Mouse (Mus musculus) megakaryocyte, adult 5-6 weeks (primary cell): ENCODE measurements around the gene Dnajc9. TPM values are rescaled to one million over a fixed set of nuclear protein-coding genes. Genes with fewer than 3 reads are reported as not detected.
A peak's percentile ranks its signal among the peaks of the same experiment; 100 is the strongest.

ENCODE experiments used
- ATAC-seq: 2 replicates; pipeline ENCODE4 v1.8.0; 2016; ENCODE audit warnings: mild to moderate bottlenecking, inconsistent platforms; ENCODE audit not compliant: poor library complexity, severe bottlenecking
- total RNA-seq, 2 experiments: library from RNA; stranded (forward) in 1 of 2; stranded (reverse) in 1 of 2; fragments of 153-499, 151-499 nt in 1 of 2; fragments of 221-1000, 200-1000 nt in 1 of 2; gene quantifications; 2 replicates each; pipeline versions ENCODE4 v1.2.3 to v1.2.4; 2015 to 2017

Dnajc9 gene
- 52.3 and 53.9 TPM in 2 replicates for total RNA-seq (2015)
- 170 and 172 TPM in 2 replicates for total RNA-seq (2017)

DNA sequence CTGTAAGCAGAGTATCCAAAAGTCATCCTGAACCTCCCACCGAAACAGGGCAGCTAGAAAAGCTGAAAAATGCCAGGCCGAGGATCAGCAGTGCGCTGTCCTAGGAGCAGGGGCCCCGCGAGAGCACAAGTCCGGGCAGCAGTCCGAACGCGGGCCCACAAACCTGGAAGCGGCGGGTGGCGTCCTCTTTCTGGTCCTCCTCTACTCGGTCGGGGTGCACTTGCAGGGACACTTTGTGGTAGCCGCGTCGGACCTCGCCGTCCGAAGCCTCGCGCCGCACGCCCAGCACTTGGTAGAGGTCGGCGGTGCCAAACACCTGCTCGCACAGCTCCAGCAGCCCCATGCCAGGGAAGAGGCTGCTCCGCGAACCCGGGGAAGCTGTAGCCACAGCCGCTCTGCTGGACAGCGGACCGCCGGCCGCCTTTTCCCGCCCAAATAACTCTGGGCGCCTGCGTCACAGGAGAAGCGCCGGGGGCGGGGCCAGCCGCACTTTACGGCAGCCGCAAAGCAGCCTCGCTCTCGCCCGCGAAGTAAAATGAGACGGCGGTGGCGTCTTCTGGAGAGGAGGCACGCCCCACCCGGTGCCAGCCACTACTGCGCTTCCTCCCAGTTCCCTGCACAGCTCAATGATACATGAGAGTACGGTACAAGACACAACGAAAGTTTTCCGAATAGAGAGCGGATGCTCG is at the start of gene Dnajc9:
Dnajc9 (minus strand) TSS at position 470 of the 689 bp plus-strand sequence.
- ATAC-seq = peak; percentile 86

DNA sequence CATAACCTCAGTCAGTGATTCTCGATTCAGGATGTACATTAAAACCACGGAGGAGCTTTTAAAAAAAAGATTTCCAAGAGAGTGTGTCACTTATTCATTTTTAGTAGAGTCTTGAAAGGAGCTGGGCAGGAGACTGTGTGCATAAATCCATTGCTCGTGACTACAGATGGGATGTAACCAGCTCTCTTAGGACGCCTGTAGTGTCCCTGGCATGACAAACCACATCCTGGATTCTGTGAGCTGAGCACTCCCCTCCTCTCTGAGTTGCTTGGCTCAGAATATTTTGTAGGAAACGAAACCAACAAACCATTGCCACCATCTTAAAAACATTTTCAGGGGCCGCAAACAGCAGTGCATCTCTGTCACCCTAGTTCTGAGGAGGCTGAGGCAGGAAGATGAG is 48.3 kb upstream of the Dnajc9 start:
- ATAC-seq = no peak

DNA sequence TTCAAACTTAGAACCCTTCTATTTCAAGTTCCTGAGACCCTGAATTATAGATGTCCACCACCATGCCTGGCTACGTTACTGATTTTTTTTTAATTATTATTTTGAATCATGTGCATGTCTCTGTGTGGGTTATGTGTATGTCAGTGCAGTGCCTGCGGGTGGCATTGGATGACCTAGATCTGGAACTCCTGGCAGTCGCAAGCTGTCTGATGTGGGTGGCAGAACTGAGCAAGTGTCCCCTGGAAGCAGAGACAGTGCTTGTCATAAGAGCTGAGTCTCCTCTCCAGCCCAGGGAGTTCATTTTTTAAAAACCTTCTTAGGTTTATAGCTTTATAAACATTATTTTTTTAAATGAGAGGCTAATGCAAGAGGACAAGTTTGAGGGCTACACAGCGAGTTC is 43.7 kb upstream of the Dnajc9 start:
- no peak for ATAC-seq

DNA sequence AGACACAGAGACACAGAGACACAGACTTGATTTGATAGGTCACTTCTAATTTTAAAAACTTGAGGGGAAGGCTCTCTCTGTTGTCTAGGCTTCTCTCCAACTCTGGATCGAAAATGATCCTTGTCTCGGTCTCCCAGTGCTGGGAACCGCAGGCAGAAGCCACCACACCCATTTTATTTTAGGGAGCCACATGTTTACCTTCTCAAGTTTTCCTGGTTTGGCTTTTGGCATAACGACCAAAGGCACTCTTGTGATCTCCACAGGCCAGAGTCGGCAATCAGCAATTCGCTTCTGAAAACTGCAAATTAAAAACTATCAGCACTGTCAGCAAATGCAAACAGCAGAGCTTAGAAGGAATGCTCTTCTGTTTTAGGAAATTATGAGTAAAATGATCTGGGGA is 43.0 kb upstream of the Dnajc9 start:
- ATAC-seq = no peak

DNA sequence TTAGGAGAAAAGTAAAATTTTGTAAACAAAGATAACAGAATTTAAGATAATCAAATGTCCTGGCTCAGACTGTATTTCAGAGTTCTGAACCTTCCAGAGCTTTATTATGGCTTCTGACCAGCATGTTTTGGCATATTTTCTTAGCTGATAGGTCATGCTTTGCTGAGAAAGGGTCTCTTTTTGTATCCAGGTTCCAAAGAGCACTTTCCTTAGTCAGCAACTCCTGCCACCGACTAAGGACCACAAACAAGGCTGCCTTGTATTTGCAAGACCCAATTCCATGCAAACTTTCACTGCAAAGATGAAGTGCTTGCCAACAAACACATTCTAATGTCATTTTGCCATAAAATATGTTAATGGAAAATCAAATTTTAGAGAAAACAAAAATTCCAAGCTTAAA is 41.1 kb upstream of the Dnajc9 start:
- no peak for ATAC-seq

DNA sequence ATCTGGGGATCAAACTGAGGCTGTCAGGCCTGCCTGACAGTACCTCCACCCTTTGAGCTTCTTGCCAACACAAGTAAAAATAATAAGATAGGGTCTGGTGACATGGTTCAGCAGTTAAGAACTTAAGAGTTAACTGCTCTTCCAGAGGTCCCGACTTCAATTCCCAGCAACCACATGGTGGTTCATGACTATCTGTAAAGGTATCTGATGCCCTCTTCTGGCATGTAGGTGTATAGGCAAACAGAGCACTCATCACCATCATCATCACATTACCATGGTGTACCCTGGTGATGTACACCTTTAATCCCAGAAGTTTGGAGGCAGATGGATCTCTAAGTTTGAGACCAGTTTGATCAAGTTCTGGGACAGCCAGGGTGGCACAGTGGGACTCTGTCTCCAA is 39.9 kb upstream of the Dnajc9 start:
- no peak for ATAC-seq

DNA sequence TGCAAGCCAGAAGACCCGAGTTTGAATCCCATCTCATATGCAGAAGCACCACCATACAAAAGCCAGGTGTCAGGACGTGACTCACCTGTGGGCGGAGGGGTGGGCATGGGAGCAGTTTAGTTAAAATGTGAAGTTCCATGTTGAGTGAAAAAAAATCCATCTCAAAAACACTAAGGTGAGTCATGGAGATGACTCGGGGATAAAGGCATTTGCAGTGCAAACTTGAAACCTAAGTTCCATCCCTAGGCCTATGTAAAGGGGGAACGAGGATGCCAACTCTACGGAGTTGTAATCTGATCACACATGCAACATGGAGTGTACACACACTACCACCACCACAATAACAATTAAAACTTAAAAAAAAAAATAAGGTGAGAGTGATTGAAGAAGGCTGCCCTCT is 34.3 kb upstream of the Dnajc9 start:
- ATAC-seq = no peak

DNA sequence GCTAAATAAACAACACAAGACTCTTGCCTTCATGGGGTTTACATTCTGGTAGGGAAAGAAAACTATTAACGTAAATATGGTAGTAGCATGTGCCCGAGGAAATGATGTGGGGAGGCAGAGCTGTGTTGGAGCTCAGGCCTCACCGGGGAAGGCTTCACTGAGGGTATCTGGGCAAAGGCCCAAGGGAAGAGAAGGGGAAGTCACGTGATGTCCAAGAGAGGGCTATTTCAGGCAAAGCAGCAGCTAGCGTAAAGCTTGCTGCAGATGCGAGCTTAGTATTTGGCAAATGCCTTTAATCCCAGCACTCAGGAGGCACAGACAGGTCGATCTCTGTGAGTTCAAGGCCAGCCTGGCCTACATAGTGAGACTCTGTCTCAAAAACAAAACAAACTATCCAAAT is 33.5 kb upstream of the Dnajc9 start:
- ATAC-seq = no peak

DNA sequence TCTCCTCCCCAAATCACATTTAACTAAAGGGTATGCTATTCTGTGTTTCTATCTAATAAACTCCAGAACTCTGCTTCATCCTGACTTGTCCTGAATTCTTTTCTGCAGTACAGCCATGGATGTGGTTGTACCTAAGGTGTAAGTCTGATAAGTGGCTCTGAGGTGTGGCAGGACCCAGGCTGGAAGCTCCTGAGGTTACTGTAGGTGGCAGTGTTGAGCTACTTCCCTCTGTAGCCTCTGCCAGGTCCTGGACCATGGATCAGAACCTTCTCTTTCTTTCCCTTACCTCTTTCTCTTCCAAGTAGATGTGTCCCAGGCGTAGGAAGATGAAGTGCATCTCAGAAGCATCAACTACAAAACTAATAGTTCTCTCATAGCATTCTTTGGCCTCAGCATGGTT is 11.4 kb upstream of the Dnajc9 start:
- peak; percentile 87 for ATAC-seq

DNA sequence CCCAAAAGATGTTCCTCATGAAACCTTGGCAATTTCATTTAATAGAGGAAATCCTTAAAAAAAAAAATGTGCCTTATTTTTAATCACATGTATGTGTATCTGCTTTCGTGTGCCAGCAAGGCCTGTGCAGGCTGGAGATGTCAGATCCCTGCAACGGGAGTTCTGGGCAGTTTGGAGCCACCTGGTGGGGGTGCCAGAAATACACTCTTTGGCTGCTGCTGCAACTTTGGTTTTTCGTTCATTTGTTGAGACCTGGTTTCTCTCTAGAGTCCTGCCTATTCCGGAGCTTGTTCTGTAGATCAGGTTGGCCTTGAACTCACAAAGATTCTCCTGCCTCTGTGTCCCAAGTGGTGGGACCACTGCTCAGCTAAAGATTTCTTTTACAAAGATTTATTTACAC is 10.2 kb upstream of the Dnajc9 start:
- ATAC-seq = no peak

DNA sequence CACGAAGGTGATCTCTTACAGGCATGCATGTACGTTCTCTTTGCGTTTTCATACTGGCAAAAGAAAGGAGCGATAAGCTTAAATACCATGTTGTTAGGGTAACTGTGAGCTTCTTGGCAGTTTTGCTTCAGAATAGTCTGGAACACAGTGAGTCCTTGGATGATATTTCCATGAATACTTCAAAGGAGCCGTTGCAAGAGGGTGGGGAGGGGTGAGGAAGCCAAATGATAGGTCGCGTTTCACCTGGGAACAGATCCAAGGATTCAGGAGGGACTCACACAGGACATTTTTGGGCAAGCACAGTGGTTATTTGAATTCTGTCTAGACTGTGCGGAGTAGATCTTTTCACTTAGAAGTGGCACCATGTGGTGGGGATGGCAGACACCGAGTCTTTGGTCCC is 8.5 kb upstream of the Dnajc9 start:
- ATAC-seq = no peak

DNA sequence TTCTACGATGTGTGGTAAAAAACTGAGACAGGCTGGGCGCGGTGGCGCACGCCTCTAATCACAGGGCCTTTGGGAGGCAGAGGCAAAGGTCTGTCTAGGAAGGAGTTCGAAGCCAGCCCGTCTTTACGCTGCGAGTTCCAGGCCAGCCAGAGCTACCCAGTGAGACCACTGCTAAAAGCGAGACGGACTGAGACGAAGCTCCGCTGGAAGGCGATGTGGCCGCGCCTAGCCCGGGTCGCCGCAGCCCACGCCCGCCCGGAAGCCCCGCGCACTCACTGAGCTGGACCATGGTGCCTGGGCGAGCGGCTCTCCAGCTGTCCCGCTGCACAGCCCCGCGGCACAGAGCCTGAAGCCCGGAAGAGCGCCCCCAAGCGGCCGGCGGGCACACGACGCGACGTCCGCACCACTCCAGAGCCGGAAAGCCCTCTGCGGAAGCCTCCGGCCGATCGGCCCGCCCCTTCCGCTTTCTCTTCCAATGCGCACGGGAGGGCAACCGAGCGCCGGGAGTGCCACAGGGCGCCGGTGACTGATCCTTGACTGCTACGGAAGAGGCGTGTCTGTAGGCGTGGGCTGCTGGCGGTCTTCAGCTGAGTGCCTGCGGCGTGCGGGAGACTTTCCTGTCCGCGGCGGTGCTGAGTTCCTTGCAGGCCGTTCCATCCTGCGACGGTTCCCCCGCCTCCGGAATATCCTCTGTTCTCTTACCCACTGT is 4.6 kb upstream of the Dnajc9 start, which contains the start of gene Mrps16:
Mrps16 (minus strand) TSS at position 430 of the 709 bp plus-strand sequence.
- peak; percentile 94 for ATAC-seq

DNA sequence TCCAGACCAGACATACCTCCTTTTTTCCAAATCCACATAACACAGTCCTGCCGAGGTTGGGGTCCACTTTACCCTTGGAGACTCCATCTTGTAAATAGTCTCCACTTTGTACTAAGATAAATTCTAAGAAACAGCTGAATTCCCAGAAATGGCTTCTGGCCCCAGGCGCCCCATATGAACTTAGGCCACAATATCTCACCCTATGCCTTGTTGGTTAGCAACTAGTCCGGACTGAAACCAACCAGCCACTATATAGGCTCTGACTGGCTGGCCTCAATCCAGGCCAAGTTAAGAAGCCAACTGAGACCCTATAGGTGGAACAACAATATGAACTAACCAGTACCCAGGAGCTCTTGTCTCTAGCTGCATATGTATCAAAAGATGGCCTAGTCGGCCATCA is 3.6 kb upstream of the Dnajc9 start:
- ATAC-seq = no peak

DNA sequence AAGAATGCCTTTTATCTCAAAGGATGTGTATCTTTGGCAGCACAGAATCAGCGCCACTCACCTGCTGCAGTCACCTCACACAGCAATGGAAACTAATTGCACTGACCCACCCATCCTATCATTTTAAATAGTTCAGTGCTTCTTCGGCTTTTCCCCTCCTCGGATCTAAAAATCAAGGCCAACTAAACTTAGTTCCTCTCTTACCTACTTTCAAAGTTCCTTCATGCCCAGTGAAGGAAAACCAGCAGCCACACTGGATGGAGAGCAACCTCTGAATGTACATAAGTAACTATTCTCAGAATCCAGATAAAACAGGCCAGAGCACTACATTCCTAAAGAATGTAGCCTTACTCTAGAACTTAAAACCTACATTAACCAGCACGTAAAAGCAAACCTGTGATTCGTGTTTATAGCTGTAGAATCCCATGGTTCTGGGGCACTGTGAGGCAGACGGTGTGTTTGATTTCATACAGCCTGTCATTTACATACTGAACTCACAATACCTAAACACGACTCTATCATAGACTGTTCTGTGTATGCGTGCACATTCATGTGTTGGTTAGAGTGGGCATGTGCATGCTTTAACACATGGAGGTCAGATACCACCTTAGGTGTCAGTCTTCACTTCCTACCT is 853 bp upstream of the Dnajc9 start:
- no peak for ATAC-seq

DNA sequence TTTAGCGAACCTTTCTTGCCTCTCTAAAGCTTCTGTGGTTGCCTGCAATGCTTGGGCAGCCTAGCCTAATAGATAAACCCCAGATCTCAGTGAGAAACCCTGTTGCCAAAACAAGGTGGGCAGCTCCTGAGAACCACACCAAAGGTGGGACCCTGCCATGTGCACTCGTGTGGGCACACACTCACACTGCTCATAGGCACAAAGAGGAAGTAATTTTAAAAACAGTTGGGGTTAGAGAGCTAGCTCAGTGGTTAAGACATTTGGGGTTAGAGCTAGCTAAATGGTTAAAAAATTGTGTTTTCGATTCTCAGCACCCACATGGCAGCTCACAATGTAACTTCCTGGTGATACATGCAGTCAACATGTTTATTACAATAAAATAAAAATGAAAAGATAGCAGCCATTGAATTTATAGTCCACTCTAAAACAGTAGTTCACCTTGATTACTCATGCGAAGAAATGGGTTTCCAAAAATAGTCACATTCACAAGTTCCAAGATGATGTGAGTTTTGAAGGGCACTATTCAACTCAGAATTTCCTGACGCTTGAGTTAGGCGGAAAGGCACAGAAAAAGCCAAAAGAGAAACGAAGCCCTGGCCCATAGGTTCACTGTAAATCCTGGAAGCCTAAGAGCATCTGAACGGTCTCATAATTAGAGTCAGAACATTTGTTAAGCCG is 8.8 kb downstream of the Dnajc9 start:
- peak; percentile 50 for ATAC-seq

DNA sequence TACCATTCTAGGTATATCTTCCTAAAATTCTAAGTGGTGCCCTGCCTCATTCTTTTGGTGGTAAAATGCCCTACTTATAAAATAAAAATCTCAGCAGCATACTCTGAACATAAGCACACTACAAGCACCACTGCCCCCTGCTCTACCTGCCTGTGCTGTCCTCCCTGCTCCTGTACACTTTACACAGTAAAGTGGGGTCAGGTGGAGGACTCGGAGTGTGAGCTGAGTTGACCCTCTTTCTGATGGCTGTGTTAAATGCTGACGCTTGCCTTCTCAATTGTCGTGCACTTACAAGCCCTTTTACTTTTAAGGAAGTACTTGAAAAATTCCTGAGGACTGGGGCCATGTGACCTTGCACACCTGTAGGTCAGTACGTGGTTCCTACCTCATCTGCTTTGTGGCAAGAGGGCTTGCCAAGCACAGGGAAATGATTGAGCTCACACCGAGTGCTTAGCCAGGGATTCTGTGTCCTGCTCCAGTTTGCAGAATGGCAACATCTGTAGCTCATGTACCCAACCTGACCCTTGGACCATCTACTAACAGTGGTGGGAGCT is 9.5 kb downstream of the Dnajc9 start:
- no peak for ATAC-seq

DNA sequence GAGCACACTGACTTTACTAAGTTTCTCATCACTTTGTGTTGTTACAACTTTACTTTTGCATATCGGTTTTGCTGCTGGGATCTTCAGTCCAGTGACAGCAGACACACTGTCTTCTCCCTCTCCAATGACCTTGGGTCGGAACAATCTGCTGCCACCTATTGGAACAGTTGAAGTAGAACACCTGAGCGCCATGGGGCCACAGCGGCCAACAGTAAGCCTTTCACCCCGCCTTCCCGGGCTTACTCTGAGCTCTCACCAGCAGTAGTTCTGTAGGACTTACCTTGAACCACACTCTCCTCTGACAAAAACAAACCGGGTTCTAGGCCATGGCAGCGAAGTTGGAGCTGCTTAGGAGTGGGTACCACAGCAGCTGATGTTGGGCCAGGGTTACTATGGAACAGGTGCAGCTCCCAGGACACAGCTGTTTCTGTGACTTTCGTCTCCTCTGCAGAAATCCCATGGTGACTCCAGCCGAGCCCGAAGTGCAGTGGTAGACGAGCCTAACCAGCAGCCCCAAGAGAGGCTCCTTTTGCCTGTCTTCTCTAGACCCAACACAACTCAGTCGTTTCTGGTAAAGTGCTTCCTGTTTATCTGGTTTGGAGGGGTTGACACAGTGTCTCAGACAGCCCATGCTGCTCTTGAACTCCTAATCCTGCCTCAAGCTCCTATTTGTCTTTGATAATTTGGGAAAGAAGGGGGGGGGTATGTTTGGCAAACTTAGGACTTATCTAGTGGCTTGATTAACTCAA is 10.2 kb downstream of the Dnajc9 start:
- ATAC-seq = peak; percentile 99

DNA sequence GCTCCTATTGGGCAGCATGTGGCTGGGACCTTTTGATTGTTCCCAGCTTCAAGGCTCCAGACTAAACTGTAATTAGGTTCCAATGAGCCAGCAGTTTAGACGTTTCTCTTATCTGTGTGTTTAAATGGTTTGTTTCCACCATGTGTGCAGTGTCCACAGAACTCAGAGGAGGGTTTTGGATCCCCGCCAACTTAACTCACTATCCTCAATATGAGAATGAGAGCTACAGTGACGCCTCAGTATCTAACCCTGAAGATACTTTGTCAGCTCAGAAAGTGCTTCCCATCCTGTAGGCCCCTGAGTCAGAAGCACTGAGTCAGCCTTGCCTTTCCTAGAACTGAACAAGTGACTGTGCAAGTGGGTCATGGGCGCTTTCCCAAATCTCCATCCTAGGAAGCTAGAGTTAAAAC is 11.6 kb downstream of the Dnajc9 start:
- no peak for ATAC-seq

DNA sequence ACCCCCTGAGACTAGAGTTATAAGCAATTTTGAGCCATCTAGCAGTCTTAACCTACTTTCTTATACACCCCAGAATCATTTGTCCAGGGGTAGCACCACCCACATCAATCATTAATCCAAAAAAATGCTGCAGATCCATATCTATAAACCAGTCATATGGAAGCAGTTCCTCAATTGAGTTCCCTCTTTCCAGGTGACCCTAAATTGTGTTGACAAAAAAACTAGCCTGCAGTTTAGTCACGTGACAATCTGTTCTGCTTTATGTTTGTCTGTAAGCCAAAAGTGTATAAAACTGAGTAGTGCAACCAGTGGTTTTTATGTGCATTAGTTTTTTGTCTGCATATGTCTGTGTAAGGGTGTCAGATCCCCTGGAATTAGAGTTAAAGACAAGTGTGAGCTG is 16.9 kb downstream of the Dnajc9 start:
- no peak for ATAC-seq

DNA sequence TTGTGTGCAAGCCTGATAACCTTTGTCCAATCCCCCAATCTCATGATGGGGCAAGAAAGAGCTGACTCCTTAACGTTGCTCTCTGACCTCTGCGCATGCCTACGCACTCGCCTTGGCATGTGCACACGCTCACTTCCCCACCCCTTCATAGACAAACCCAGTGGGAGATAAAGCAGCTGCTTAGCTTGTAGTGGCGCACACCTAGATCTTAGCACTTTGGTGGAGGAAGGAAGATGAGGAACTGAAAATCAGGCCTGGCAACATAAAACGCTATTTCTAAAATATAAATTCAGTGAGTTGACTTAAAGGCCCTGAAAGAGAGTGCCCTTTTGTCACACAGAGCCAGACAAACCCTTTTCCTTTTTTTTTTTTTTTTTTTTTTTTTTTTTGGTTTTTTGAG is 17.9 kb downstream of the Dnajc9 start:
- peak; percentile 71 for ATAC-seq
